Mouse (Mus musculus) forebrain, embryonic 15.5 days (tissue): ENCODE measurements around the gene Ptprk. TPM values are rescaled to one million over a fixed set of nuclear protein-coding genes. Genes with fewer than 3 reads are reported as not detected.

Experiments
- ATAC-seq: fragments of 200-750 bp; cut with Nextera tagmentation; replicated peaks from 2 replicates; pipeline ENCODE4 v1.8.0; 2017; ENCODE audit warnings: mild to moderate bottlenecking, moderate TSS enrichment, moderate library complexity
- H3K27ac ChIP-seq: fragments of 300-500 bp; sonication (generic); replicated peaks from 2 replicates; pipeline ENCODE4 v1.5.1; 2015; ENCODE audit warnings: mild to moderate bottlenecking, inconsistent platforms
- H3K27me3 ChIP-seq: fragments of 300-500 bp; sonication (generic); 2 replicates; pipeline ENCODE4 v1.6.1; 2015; ENCODE audit warnings: inconsistent platforms
- H3K36me3 ChIP-seq: fragments of 300-500 bp; sonication (generic); 2 replicates; pipeline ENCODE4 v1.6.1; 2015; ENCODE audit warnings: mild to moderate bottlenecking, inconsistent platforms
- H3K4me1 ChIP-seq: fragments of 300-500 bp; sonication (generic); 2 replicates; pipeline ENCODE4 v1.6.1; 2015; ENCODE audit warnings: inconsistent platforms
- H3K4me2 ChIP-seq: fragments of 300-500 bp; sonication (generic); replicated peaks from 2 replicates; pipeline ENCODE4 v1.6.1; 2015; ENCODE audit warnings: mild to moderate bottlenecking, inconsistent platforms
- H3K4me3 ChIP-seq: fragments of 300-500 bp; sonication (generic); 2 replicates; pipeline ENCODE4 v1.5.1; 2015; ENCODE audit warnings: mild to moderate bottlenecking, inconsistent platforms
- H3K9ac ChIP-seq: fragments of 300-500 bp; sonication (generic); replicated peaks from 2 replicates; pipeline ENCODE4 v1.6.1; 2015; ENCODE audit warnings: mild to moderate bottlenecking, inconsistent platforms
- H3K9me3 ChIP-seq: fragments of 300-500 bp; sonication (generic); 2 replicates; pipeline ENCODE4 v1.6.1; 2016; ENCODE audit warnings: inconsistent platforms
- WGBS: fragments of 180-500 bp; shearing (Covaris S2); methylation state at CpG from one replicate; pipeline ENCODE4 v1.1.7; 2015; ENCODE audit warnings: mixed read lengths; 5-methylcytosine and 5-hydroxymethylcytosine counted together
- polyA plus RNA-seq: library from polyadenylated mRNA; unstranded; fragments of >200 nt; fragmentation: Nextera tagmentation; extraction: Ambion mirVana; gene quantifications from 2 replicates; pipeline ENCODE4 v1.2.1, GENCODE M21; 2015

Ptprk gene
- 35.0 and 37.4 TPM in 2 replicates for polyA plus RNA-seq

- Histone ChIP-seq H3K27me3 (no peaks in the 10 kb centered on the region), H3K9me3 (no peaks in the 10 kb centered on the region), H3K4me2 (peak within 1 kb of the TSS; percentile 92), H3K36me3 (no peaks in the 10 kb centered on the region), H3K4me3 (peak within 1 kb of the TSS; percentile 76), H3K9ac (peak within 1 kb of the TSS; percentile 89), H3K27ac (peak within 1 kb of the TSS; percentile 94), H3K4me1 (peaks cover 25% of the 10 kb centered on the region)
- ATAC-seq, result peak; percentile 98
- WGBS, result under 1% methylated on average over 77 of the region's 77 CpGs
Measured at GRCm38 (mm10) chr10:28074653-28075451, at the start of gene Ptprk. Gene Ptprk (plus strand): TSS chr10:28074820.

GRCm38 (mm10) chr10:28027791-28028190 lies 46.8 kb upstream of the Ptprk start:
- H3K27me3 ChIP-seq, result no peaks in the 10 kb centered on the region
- no peak for ATAC-seq
- H3K4me3 ChIP-seq, result no peak overlapping the region
- 69% methylated on average over 2 of the region's 2 CpGs for WGBS
- no peak overlapping the region for H3K9ac ChIP-seq
- H3K4me2 ChIP-seq, result no peak overlapping the region
- H3K36me3 ChIP-seq, result no peaks in the 10 kb centered on the region
- H3K27ac ChIP-seq, result no peak overlapping the region
- no peaks in the 10 kb centered on the region for H3K4me1 ChIP-seq
- no peaks in the 10 kb centered on the region for H3K9me3 ChIP-seq

- Histone ChIP-seq H3K27me3 (no peaks in the 10 kb centered on the region), H3K4me3 (no peak overlapping the region), H3K4me1 (no peaks in the 10 kb centered on the region), H3K9ac (no peak overlapping the region), H3K36me3 (no peaks in the 10 kb centered on the region), H3K9me3 (no peaks in the 10 kb centered on the region), H3K4me2 (no peak overlapping the region), H3K27ac (no peak overlapping the region)
- ATAC-seq, result no peak
- WGBS, result 56% methylated on average over 1 of the region's 1 CpGs
Measured at GRCm38 (mm10) chr10:28036456-28036855, 38.2 kb upstream of the Ptprk start.

GRCm38 (mm10) chr10:28054764-28055163 lies 19.9 kb upstream of the Ptprk start:
- H3K27ac ChIP-seq, result peak overlapping the region; percentile 24; the same call in 1 of the 2 replicates
- no peaks in the 10 kb centered on the region for H3K27me3 ChIP-seq
- ATAC-seq, result peak; percentile 72
- H3K4me1 ChIP-seq, result no peaks in the 10 kb centered on the region
- no peak overlapping the region for H3K4me3 ChIP-seq
- H3K36me3 ChIP-seq, result no peaks in the 10 kb centered on the region
- 45% methylated on average over 4 of the region's 4 CpGs for WGBS
- H3K9me3 ChIP-seq, result no peaks in the 10 kb centered on the region
- H3K9ac ChIP-seq, result no peak overlapping the region
- H3K4me2 ChIP-seq, result no peak overlapping the region

GRCm38 (mm10) chr10:28059222-28059621 lies 15.4 kb upstream of the Ptprk start:
- WGBS, result 38% methylated on average over 1 of the region's 1 CpGs
- H3K9ac ChIP-seq, result no peak overlapping the region
- H3K27ac ChIP-seq, result no peak overlapping the region
- H3K9me3 ChIP-seq, result no peaks in the 10 kb centered on the region
- no peak overlapping the region for H3K4me2 ChIP-seq
- no peaks in the 10 kb centered on the region for H3K36me3 ChIP-seq
- H3K4me1 ChIP-seq, result no peaks in the 10 kb centered on the region
- no peaks in the 10 kb centered on the region for H3K27me3 ChIP-seq
- no peak overlapping the region for H3K4me3 ChIP-seq
- ATAC-seq, result peak; percentile 47; the same call in 1 of the 2 replicates

- ATAC-seq, result no peak
- no peak overlapping the region for H3K4me2 ChIP-seq
- no peak overlapping the region for H3K9ac ChIP-seq
- no peaks in the 10 kb centered on the region for H3K27me3 ChIP-seq
- H3K4me1 ChIP-seq, result no peaks in the 10 kb centered on the region
- no peak overlapping the region for H3K4me3 ChIP-seq
- H3K36me3 ChIP-seq, result no peaks in the 10 kb centered on the region
- 61% methylated on average over 5 of the region's 5 CpGs for WGBS
- no peaks in the 10 kb centered on the region for H3K9me3 ChIP-seq
- no peak overlapping the region for H3K27ac ChIP-seq
Measured at GRCm38 (mm10) chr10:28067997-28068396, 6.6 kb upstream of the Ptprk start.

- Histone ChIP-seq H3K4me3 (peak overlapping the region; percentile 76), H3K36me3 (no peaks in the 10 kb centered on the region), H3K27me3 (no peaks in the 10 kb centered on the region), H3K4me2 (peak overlapping the region; percentile 92), H3K4me1 (peaks cover 25% of the 10 kb centered on the region), H3K27ac (peak overlapping the region; percentile 94), H3K9ac (peak overlapping the region; percentile 89), H3K9me3 (no peaks in the 10 kb centered on the region)
- ATAC-seq, result peak; percentile 2; the same call in 1 of the 2 replicates
- under 1% methylated on average over 26 of the region's 26 CpGs for WGBS
Measured at GRCm38 (mm10) chr10:28073991-28074652, 498 bp upstream of the Ptprk start.

GRCm38 (mm10) chr10:28075491-28076035 lies 943 bp downstream of the Ptprk start:
- peak; percentile 4; the same call in 1 of the 2 replicates for ATAC-seq
- H3K4me2 ChIP-seq, result peak overlapping the region; percentile 92
- H3K36me3 ChIP-seq, result no peaks in the 10 kb centered on the region
- peak overlapping the region; percentile 94 for H3K27ac ChIP-seq
- WGBS, result 0% methylated on average over 22 of the region's 22 CpGs
- peak overlapping the region; percentile 76 for H3K4me3 ChIP-seq
- peak overlapping the region; percentile 89 for H3K9ac ChIP-seq
- no peaks in the 10 kb centered on the region for H3K27me3 ChIP-seq
- peaks cover 25% of the 10 kb centered on the region for H3K4me1 ChIP-seq
- no peaks in the 10 kb centered on the region for H3K9me3 ChIP-seq

- H3K9ac ChIP-seq, result peak overlapping the region; percentile 89
- H3K27ac ChIP-seq, result peak overlapping the region; percentile 94; the same call in 1 of the 2 replicates
- H3K4me3 ChIP-seq, result peak overlapping the region; percentile 76
- peaks cover 27% of the 10 kb centered on the region for H3K4me1 ChIP-seq
- H3K9me3 ChIP-seq, result no peaks in the 10 kb centered on the region
- no peaks in the 10 kb centered on the region for H3K36me3 ChIP-seq
- ATAC-seq, result no peak
- H3K4me2 ChIP-seq, result peak overlapping the region; percentile 92
- no peaks in the 10 kb centered on the region for H3K27me3 ChIP-seq
- 2% methylated on average over 30 of the region's 30 CpGs for WGBS
Measured at GRCm38 (mm10) chr10:28076036-28076855, 1.6 kb downstream of the Ptprk start.

- no peaks in the 10 kb centered on the region for H3K27me3 ChIP-seq
Measured at GRCm38 (mm10) chr10:28078270-28078669, 3.6 kb downstream of the Ptprk start.

GRCm38 (mm10) chr10:28081221-28081620 lies 6.6 kb downstream of the Ptprk start:
- Histone ChIP-seq H3K9me3 (no peaks in the 10 kb centered on the region), H3K4me1 (peaks cover 7% of the 10 kb centered on the region; the same call in 1 of the 2 replicates), H3K27me3 (no peaks in the 10 kb centered on the region), H3K9ac (no peak overlapping the region), H3K27ac (no peak overlapping the region), H3K4me2 (no peak overlapping the region), H3K4me3 (no peak overlapping the region), H3K36me3 (no peaks in the 10 kb centered on the region)
- ATAC-seq, result no peak
- 93% methylated on average over 2 of the region's 2 CpGs for WGBS

More at GRCm38 (mm10) chr10:28078270-28078669, 3.6 kb downstream of the Ptprk start:
- no peaks in the 10 kb centered on the region for H3K36me3 ChIP-seq
- H3K4me3 ChIP-seq, result no peak overlapping the region
- no peak overlapping the region for H3K4me2 ChIP-seq
- 86% methylated on average over 1 of the region's 1 CpGs for WGBS
- no peaks in the 10 kb centered on the region for H3K9me3 ChIP-seq
- H3K9ac ChIP-seq, result no peak overlapping the region
- peaks cover 27% of the 10 kb centered on the region for H3K4me1 ChIP-seq
- no peak for ATAC-seq
- no peak overlapping the region for H3K27ac ChIP-seq
